Mouse (Mus musculus): ENCODE results near the gene Txnip.
A peak's percentile ranks its signal among the peaks of the same experiment; 100 is the strongest.

Txnip gene

DNA sequence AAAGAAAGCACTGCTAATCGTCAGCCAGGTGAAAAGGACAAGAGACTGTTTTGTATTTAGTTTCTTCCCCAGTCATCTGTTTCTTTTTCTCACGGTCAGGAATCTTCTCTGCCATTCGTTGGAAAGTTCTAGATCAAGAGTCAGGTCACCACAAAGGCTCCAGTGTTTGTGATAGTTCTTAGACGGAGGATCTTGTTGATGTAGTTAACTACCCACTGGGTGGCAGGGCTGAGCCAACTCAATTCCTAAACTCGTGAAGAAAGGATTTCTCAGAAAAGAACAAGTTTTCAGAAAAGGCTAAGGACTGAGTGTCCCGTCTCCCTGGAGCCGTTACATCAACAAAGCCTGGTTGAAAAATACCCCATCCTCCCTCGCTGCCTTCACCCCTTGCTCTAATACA, 6.6 kb upstream of the Txnip start:
- no peak for DNase-seq (ENCODE audit: low read depth in 1 of 2, low spot score in 2 of 2)

DNA sequence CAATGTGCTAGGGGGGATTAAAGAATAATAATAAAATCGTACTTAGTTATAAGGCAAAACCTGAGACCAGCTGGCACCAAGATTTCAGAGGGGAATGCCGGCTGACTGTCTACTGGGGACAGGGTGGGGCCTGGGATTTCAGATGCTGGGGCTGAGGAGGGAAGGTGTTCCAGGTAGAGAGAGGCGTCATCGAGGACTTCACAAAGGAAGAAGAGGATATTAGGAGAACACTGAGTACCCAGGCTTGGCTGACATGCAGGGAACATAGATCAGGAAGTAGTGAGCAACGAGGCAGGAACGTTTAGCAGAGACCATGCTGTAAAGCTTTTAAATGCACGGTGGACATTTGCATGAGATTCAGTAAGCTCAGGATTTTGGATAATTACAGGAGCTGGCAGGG, 5.9 kb upstream of the Txnip start:
- DNase-seq (ENCODE audit: low read depth in 1 of 2, low spot score in 2 of 2) = no peak

DNA sequence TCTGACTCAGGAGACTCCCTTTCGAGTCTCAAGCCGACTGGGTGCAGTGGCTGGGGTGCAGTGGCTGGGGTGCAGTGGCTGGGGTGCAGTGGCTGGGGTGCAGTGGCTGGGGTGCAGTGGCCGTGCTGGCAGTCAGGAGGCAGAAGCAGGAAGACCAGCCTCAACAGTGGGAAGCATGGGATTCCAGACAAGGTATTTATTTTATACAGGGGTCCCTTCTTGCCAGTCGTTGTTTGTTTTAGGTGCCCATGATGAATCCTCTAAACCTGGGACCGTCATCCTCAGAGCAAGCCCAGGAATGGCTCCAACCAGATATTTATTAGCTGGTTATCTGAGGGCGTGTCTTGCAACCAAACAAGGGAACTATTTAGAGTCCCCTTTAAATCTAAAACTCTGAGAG, 4.2 kb upstream of the Txnip start:
- DNase-seq (ENCODE audit: low read depth in 1 of 2, low spot score in 2 of 2) = no peak

DNA sequence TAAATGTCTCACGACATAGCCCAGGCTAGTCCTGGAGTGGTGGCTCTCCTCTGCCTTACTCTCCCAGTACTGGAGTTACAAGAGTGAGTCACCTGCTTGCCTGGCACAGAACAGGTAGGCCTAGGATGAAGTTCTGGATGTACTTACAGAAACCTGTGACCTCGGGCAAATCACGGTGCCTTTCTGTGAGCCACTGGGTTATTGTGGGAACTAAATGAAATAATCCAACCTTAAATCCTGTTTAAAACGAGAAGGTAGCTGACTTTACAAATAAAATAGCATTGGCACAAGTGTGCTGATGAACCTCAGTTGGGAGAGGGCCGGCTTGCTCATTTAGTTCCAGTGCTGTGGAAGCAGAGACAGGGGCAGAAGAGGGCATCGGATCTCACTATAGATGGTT, 3.5 kb upstream of the Txnip start:
- DNase-seq (ENCODE audit: low read depth in 1 of 2, low spot score in 2 of 2) = no peak

DNA sequence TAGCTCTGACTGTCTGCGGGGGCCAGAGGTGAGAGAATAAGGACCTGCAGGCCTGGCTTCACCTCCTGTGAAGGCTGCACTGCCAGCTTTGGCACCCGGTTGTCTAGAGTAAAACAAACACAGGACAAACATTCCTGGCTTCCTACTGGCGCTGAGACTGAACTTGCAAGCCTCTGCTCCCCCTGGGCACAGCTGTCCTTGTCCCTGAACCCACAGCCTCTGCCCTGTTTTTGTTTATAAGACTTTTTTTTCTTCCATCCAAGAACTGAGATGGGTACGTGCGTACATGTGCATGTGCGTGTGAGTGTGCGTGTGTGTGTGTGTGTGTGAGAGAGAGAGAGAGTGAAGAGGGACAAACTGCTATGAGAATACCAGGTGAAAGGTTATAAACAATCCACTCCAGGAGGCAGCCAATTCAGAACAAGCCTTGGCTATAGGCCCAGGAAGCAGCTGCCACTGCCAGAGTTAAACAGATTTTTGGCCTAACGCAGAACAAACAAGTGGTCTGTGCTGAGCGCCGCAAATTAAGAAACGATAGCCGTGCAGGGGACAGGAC, 2.6 kb upstream of the Txnip start:
- no peak for DNase-seq (ENCODE audit: low read depth in 1 of 2, low spot score in 2 of 2)

DNA sequence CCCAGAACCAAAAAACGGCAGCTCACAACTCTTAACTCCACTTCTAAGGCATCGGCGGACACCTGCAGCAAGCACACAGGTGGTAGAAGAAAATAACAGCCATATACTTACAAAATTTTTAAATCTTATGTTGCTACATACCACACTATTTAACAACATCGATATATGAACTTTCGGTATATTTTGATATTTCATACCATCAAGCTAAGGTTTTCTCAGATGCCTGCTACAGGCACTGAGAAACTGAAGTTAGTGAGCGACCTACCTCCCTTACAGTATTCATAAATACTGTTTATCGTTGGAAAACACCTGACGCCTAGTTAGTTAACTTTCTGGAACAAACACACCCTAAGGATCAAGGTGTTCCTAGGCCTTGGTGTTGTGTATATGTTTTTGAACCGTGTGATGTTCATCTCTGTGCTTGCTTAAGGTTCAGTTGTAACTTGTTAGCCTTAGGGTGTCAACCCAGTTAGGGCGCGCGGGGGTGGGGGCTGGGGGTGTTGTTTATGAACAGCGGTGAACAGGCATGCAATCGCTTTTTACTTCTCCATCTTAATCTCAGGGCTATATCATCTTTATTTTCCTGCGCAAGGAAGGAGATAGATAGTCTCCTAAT, 1.6 kb upstream of the Txnip start:
- no peak for DNase-seq (ENCODE audit: low read depth in 1 of 2, low spot score in 2 of 2)

DNA sequence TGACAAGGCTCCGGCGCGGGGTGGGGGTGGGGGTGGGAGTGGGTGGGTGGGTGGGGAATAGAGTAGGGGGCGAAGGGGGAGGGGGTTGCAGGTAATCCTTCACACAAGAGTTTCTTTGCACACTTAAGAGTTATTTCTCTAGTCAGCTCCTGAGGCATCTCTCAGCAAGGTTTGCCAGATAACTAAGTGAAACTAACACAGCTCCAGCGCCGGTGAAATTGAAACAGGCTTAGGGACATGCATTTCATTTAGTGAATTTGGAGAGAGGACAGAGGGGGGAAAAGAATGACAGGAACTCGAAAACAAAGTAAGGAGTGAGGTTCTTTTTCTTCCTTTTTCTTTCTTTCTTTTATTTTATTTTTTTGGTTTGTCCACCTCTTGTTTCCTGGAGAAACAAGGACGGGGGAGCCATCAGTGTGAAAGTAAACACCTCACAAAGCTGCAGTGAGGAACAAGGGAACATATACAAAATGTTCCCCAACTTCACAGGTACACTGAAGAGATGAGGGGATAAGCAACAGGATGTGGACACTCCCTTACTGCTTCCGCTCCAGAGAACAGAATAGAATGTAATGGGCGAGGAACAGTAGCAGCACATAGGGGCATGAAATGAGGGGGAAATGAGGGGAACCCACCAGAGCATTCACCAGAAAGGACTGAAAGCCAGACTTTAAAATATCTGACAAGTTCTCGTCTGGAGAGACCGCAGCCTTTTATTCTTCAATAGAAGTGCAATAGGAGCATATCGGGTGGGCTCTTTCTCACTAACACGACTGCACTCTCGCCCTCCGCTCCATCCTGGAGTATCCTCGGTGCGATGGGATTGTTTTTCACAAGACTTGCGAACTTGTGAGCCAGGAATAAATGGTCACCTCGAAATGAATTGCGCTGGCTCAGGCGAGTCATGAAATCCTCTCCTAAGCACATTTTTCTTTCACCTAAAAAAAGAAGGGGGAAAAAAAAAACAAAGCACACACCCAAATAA, 814 bp upstream of the Txnip start:
- DNase-seq (ENCODE audit: low read depth in 1 of 2, low spot score in 2 of 2) = no peak

DNA sequence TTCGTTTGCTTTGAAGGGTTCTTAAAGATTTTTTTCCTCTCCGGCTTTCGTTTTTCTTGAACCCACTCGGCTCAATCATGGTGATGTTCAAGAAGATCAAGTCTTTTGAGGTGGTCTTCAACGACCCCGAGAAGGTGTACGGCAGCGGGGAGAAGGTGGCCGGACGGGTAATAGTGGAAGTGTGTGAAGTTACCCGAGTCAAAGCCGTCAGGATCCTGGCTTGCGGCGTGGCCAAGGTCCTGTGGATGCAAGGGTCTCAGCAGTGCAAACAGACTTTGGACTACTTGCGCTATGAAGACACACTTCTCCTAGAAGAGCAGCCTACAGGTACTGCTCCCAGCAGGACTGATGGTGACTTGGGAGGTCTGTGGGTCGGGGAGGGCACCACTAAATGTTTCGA, 402 bp downstream of the Txnip start:
- no peak for DNase-seq (ENCODE audit: low read depth in 1 of 2, low spot score in 2 of 2)

DNA sequence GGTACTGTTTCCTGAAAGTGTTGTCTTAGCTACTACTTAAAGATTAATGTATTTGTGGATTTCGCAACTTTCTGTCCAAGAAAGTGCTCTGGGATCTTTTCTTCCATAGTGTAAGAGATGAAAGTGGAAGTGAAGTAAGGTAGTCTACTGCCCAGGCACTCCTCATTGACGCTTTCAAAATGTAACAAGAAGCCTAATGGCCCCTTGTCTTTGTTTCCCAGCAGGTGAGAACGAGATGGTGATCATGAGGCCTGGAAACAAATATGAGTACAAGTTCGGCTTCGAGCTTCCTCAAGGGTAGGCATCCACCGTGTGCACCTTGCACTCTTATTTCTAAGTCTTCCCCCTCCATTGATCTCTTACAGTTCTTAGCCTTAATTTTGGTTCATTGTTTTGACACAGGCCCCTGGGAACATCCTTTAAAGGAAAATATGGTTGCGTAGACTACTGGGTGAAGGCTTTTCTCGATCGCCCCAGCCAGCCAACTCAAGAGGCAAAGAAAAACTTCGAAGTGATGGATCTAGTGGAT, 975 bp downstream of the Txnip start:
- no peak for DNase-seq (ENCODE audit: low read depth in 1 of 2, low spot score in 2 of 2)

DNA sequence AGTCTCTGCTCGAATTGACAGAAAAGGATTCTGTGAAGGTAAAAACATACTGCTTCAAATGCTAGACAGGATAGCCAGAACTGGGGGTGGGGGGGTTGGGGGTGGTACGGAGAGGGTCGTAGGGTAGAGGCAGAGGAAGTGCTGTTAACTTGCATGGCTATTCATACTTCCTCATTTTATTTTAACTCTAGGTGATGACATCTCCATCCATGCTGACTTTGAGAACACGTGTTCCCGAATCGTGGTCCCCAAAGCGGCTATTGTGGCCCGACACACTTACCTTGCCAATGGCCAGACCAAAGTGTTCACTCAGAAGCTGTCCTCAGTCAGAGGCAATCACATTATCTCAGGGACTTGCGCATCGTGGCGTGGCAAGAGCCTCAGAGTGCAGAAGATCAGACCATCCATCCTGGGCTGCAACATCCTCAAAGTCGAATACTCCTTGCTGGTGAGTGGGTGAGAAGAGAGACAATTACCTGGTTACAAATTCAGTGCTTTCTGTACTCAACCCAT, 1.7 kb downstream of the Txnip start:
- DNase-seq (ENCODE audit: low read depth in 1 of 2, low spot score in 2 of 2) = no peak

DNA sequence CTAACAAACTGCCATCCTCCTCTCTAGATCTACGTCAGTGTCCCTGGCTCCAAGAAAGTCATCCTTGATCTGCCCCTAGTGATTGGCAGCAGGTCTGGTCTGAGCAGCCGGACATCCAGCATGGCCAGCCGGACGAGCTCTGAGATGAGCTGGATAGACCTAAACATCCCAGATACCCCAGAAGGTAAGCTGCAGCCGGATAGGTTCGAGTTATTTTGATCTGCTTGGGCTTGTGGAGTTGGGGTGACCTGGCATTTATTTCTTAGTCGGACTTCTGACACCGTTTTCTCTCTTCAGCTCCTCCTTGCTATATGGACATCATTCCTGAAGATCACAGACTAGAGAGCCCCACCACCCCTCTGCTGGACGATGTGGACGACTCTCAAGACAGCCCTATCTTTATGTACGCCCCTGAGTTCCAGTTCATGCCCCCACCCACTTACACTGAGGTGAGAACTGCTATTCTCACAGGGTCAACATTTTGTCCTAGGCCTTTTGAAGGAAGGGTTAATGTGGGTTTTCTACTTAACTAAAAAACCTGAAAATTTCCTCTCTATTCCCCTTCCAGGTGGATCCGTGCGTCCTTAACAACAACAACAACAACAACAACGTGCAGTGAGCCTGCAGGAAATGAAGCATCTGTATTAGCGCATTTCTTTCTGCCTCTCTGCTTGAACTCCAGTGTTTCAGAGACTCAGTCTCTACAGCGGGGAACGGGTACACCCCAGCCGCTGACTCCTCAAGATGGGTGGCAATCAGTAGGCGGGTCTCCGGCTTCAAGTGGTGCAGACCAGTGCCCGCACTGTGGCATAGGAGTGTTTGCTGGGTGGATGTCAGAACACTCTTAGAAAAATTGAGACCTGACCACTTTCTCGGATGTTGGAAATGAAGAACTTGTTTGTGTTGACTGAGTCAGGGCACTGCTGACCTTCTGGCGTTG, 2.4 kb downstream of the Txnip start:
- no peak for DNase-seq (ENCODE audit: low read depth in 1 of 2, low spot score in 2 of 2)

DNA sequence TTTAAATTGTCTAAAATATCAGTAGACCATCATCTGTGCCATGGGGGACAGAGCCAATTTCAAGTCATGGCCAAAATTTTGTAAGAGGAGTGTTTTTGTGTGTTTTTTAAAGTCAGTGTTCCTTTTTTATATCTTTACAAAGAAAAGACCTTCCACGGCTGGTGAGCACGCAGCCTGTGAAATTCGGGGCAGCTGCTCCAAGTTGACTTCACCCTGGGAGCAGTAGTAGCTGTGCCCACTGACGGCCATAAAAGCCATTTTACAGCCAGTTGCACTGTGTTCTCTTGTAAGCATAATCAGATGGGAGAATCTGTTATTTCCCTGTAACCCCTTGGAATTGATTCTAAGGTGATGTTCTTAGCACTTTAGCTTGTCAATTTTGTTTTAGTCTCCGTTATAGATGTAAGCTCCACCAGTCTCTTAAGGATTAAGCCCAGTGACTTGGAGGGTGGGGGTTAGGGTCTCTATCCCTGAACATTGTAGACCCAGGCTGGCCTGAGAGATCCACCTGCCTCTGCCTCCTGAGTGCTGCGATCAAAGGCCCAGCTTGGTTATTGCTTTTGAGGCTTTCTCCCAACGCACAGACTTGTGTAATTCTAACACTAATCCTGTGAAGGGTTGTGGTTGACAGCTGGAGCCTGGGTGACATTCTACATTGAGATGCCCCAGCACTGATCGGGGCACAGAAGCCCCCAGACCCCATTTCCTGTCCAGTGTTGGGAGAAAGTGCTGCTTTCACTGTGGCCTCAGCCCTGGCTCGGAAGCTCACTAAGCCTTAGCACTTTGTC, 3.3 kb downstream of the Txnip start:
- no peak for DNase-seq (ENCODE audit: low read depth in 1 of 2, low spot score in 2 of 2)

DNA sequence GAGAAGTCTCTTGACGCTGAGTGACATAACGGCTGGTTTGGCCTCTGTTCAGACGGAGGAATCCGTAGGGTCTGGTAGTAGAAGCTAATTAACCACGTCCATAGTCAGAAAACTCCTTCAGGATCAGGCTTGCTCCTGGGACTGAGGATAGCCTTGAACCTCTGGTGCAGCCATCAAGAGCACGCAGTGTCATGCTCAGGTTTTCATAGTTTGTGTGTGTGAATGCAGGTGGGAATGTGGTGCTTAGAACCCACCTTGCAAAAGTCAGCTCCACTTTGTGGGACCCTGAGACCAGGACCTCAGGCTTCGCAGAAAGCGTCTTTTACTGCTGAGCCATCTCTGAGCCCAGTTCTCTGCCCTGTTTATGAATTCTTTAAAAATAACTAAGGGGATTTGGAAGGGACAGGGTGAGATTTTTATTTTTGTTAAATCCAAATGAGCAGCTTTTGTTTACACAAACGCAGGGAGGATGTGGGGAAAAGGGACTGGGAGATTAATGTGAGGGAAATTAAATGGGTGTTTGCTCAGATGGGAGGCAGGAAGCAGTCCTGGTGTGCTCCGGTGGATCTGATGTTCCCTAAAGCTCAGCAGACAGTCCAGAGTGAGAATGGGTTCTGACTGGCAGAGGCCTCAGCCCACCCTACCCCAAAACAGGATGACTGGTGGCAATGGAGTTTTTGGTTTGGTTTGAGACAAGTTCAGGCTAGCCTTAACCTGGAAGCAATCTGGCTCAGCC, 4.4 kb downstream of the Txnip start:
- DNase-seq (ENCODE audit: low read depth in 1 of 2, low spot score in 2 of 2) = no peak

DNA sequence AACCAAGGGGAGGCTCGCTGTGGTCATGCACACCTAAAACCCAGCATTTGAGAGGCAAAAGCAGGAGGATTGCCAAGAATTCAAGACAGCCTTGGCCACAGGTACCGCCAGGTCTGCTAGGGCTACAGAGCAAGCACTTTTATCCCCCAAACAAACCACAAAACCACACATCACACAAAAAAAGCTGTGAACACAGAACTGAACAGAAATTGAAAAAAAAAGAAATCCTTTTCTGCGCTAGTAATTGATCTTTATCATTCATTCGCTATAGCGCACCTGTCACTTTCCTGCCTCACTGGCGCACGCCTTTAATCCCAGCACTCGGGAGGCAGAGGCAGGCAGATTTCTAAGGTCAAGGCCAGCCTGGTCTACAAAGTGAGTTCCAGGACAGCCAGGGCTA, 5.5 kb downstream of the Txnip start:
- no peak for DNase-seq (ENCODE audit: low read depth in 1 of 2, low spot score in 2 of 2)

DNA sequence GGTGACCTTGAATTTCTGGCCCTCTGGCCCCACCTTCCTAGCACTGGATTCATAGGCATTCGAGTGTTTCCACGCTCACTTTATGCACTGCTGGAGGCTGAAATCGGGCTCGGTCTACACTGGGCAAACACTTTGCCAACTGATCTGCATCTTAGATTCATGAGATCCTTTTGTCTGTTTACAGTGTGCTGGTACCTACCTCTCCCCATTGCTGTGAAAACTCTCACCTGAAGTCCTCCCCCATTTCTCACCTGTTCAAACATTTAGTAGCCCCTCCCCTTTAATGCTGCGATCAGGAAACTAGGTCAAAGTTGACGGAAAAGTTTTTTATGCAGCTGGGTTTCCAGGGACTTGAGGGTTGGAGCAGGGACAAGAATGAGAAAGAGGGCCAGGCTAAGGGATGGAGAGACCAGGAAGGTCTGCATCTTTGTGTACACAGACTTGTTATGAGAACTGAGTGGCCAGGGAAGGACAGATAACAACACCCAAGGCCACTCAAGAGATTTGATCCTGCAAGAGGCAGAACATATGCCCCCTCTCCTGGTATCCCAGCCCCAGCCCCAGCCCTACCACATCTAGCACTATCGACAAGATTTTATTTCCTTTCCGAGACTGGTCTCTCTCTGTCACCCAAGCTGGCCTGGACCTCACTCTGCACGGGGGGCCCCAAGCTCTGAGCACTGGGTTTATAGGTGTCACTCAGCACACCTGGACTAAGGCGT, 6.3 kb downstream of the Txnip start:
- no peak for DNase-seq (ENCODE audit: low read depth in 1 of 2, low spot score in 2 of 2)

DNA sequence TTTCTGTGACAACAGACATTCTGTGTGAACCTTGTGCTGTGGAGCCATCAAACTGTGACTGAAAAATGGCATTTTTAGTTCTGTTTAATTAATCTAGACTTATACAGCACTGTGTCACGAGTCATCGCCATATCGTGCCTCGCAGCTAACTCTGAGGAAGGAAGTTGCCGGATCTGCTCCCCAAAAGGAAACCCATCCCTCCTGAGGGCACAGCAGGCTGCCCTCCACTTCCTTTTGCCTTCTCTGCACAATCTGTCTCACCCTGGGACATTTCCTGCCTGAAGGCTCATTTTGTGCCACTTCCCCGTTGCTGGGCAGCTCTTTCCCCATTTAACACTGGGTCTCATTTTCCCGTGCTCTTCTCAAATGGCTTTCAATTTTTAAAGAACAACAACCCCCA, 6.9 kb downstream of the Txnip start:
- peak in 1 of 2 experiments; percentile 48 for DNase-seq (ENCODE audit: low read depth in 1 of 2, low spot score in 2 of 2)

DNA sequence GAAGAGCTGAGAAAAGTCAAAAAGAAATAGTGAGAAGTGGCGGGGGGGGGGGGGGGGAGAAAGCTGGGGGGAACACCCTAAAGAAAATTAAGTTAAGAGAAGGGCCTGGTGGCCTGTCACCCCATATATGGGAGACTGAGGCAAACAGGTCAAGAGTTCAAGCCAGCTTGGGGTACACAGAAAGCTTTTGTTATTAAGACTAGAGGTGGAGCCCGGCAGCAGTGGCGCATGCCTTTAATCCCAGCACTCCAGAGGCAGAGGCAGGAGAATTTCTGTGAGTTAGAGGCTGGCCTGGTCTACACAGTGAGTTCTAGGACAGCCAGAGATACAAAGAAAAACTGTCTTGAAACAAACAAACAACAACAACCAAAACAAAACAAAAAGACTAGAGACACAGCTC, 7.3 kb downstream of the Txnip start:
- DNase-seq (ENCODE audit: low read depth in 1 of 2, low spot score in 2 of 2) = no peak

DNA sequence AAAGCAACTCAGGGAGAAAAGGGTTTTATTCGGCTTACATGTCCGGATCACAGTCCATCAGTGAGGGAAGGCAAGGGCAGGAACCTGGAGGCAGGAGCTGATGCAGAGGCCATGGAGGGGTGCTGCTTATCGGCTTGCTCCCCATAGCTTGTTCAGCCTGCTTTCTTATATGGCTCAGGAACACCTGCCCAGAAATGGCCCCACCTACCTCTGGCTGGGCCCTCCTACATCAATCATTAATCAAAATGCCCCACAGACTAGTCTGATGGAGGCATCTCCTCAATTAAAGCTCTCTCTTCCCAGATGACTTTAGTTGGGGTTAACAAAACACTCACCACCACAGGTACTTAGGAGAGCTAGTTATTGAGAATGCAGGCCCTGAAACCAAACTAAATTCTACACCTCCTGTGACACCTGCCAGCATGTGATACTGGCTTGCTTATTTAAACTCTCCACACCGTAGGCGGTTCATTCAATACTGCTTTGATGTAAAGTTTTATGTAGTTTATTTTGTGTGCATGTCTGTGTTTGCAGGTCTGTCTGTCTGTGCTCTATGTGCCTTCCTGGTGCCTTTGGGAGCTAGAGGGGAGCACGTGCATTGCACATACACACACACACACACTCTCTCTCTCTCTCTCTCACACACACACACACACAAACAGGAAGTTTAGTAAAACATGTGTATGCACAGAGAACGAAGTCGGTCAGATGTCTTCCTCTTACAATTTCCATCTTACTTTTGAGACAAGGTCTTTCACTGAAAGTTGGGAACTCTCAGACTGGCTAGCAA, 9.1 kb downstream of the Txnip start:
- no peak for DNase-seq (ENCODE audit: low read depth in 1 of 2, low spot score in 2 of 2)
